Mouse (Mus musculus): ENCODE measurements around the gene Nmd3.

The Nmd3 gene

GRCm38 (mm10) chr3:69763630-69764565 is 42.1 kb downstream of the Nmd3 start:
- no peak for DNase-seq (ENCODE audit: low read depth, low spot score)

GRCm38 (mm10) chr3:69765206-69765605 is 43.4 kb downstream of the Nmd3 start:
- DNase-seq (ENCODE audit: low read depth, low spot score) = no peak

GRCm38 (mm10) chr3:69769150-69769549 is 47.4 kb downstream of the Nmd3 start:
- no peak for DNase-seq (ENCODE audit: low read depth, low spot score)

- no peak for DNase-seq (ENCODE audit: low read depth, low spot score)
These were observed 51.6 kb downstream of the Nmd3 start for GRCm38 (mm10) chr3:69773356-69773755.

- no peak for DNase-seq (ENCODE audit: low read depth, low spot score)
These were observed 57.5 kb downstream of the Nmd3 start for GRCm38 (mm10) chr3:69779246-69779796.

DNA sequence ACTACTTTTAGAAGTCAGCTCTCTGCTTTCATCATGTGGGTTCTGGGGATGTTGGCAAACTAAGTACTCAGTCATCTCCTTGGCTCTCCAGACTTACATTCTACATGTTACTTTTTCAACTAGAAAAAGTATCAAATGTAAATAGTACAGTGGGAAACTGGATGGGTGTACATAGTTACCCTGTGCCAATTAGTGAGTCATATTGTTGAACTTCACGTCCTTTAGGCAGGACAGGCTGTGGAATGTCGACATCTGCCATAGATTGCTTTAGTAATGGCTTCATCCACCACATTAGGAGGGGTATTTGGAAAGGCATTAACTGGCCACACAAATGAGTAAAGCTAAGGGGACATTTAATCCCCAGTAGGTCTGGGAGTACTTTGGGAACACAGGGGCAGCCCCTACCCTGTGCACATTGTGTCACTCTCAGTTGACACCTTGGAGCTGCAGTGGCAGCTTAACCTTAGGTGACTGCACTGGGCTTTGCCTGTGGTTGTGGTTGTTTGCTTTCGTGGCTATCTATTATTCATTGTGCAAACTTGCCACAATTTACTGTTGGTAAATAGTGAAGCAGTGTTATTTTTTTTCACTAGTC is 71.1 kb downstream of the Nmd3 start:
- no peak for DNase-seq (ENCODE audit: low read depth, low spot score)

- no peak for DNase-seq (ENCODE audit: low read depth, low spot score)
These were observed 75.7 kb downstream of the Nmd3 start for GRCm38 (mm10) chr3:69797533-69797932.

GRCm38 (mm10) chr3:69797969-69798368 is 76.2 kb downstream of the Nmd3 start:
- no peak for DNase-seq (ENCODE audit: low read depth, low spot score)

- no peak for DNase-seq (ENCODE audit: low read depth, low spot score)
These were observed 77.3 kb downstream of the Nmd3 start for GRCm38 (mm10) chr3:69799096-69799495.

DNA sequence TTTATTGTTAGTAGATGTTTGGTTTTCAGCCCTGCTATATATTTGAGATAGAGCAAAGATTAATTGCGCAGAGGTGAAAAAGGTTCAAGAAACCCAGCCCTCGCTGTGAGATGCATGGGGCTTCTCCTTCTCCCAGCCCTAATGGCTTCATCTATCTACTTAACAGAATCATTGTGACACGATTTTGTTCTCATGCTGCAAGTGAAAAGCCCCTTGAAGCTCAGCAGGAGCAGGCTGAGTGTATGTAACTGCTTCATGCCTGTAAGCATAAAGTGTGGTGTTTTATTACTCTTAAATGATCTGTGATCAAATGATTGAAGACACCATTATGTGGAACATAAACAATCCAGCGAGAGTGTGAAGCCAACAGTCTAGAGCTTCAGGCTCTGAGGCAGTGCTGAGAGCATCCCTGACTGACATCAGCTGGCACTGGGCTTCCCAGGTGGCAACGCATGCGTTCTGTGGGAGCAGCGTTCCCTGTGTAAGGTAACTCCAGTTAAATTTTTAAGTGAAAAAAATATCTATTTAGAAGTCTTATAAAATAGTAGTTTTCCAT is 79.1 kb downstream of the Nmd3 start:
- DNase-seq (ENCODE audit: low read depth, low spot score) = no peak

DNA sequence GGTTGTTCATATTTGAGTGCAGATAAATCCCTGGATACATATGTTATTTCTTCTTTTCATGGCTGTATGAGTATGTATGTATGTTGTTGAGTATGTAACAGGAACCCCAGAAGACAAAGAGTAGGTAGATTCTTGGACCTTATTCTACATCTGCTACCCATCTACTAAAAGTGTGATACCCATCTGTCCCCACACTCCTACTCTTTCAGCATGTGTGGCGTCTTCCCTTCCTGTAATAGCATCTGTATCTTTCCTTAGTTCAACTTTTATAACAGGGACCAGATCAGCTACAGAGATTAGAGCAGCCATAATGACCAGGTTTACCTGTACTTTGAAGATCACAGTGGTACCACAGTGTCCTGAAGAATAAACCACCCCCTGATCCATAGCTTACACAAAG is 81.4 kb downstream of the Nmd3 start:
- no peak for DNase-seq (ENCODE audit: low read depth, low spot score)

All from c-Kit-negative CD71-positive TER-119-positive erythroid progenitor cells, embryonic 14.5 days (primary cell).